Mouse (Mus musculus) left cerebral cortex, postnatal 36 days (tissue): ENCODE measurements at regions not wholly inside any gene's neighbourhood (a gene's known extent, or its start where the extent isn't known, plus 50 kb on each side); places are given as distances from the start of the nearest gene placed in this dataset.
"Not testable (repeated sequence)": the region's sequence is repeated elsewhere in the genome, so short reads cannot be mapped to it uniquely, and the experiment has no call there.

Source experiments
- DNase-seq, 2 experiments: peaks; one replicate each; pipeline ENCODE4 v3.0.0; 2021 to 2022; ENCODE audit warnings: low spot score in 2 of 2, mixed read lengths in 1 of 2
- intact Hi-C: fragments of 180-260 bp; cut with DNase I; formaldehyde crosslinking; loops from one replicate; pipeline ENCODE4 v1.15.1; 2025

GRCm38 (mm10) chr9:11256848-11257247 lies 352.3 kb upstream of the Cntn5 start:
- DNase-seq: no peak
- intact Hi-C loops: no loop called here

DNA sequence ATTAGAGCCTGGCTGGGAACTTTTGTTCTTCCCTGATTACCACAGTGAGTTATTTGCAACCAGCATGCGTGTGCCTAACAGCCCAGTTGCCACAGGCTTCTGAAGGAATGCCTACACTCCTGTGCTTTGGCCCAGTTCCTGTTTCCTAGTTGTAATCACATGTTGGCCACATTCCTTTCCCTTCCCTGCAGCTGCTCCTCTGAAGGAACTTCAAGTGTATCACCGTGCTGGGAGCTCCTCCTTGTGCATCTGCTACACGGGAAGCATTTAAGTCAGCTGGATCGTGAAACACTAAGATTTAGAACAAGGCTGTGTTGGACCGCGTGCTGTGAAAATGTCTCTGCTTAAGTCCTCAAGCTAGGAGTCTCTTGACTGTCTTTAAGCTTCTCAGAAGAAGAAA lies 302.3 kb upstream of the Cntn5 start:
- peak; percentile 32 to 43 for DNase-seq
- intact Hi-C loops: no loop called here

- no peak for DNase-seq
- intact Hi-C loops: no loop called here
These were observed 301.7 kb upstream of the Cntn5 start for GRCm38 (mm10) chr9:11206267-11206666.

DNA sequence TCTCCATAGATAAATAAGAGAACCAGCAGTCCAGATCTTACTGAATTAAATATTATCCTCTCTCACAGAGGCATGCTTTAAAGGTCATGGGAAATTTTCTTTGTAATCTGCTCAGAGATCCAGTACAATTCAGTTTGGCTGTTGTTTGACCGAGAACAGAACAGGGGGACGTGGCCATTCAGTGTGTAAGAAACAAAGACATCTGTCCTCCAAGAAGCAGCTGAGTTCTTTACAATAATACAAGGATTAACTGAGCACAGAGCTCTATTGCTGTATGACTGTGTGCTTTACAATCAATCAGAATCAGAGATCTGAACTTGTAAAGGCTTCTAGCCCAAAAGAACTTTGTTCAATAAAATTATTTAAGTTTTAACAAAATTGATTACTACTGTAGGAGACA lies 287.6 kb upstream of the Cntn5 start:
- intact Hi-C loops: no loop called here
- no peak for DNase-seq

- DNase-seq: no peak
- intact Hi-C loops: no loop called here
These were observed 241.2 kb upstream of the Cntn5 start for GRCm38 (mm10) chr9:11145799-11146198.

- intact Hi-C loops: no loop called here
These were observed 222.3 kb upstream of the Cntn5 start for GRCm38 (mm10) chr9:11126833-11127232.

GRCm38 (mm10) chr9:11119153-11119552 lies 214.6 kb upstream of the Cntn5 start:
- no peak for DNase-seq
- intact Hi-C loops: no loop called here

More at GRCm38 (mm10) chr9:11126833-11127232, 222.3 kb upstream of the Cntn5 start:
- DNase-seq: no peak

- DNase-seq, intact Hi-C loops: not testable (repeated sequence)
These were observed 203.3 kb upstream of the Cntn5 start for GRCm38 (mm10) chr9:11107828-11108227.

DNA sequence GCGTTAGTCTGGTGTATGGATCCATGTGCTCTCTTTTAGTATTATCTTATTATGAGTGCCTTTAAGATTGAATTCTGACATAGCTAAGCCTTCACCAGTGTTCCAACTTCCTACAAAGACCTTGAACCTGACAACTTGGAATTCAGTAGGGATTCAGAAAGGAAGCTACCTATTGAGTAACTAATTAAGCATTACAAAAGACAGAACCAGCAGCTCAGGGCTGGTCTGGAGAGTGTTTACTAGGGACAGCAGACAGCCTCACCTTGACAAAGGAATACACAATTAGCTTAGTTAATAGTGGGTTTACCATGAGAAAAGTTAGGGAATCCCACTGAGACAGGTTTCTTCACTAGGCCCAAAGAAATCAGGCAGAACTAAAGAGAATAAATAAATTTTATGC lies 202.6 kb upstream of the Cntn5 start:
- intact Hi-C loops, DNase-seq: not testable (repeated sequence)

- DNase-seq: no peak
- intact Hi-C loops: no loop called here
These were observed 201.7 kb upstream of the Cntn5 start for GRCm38 (mm10) chr9:11106268-11106667.

DNA sequence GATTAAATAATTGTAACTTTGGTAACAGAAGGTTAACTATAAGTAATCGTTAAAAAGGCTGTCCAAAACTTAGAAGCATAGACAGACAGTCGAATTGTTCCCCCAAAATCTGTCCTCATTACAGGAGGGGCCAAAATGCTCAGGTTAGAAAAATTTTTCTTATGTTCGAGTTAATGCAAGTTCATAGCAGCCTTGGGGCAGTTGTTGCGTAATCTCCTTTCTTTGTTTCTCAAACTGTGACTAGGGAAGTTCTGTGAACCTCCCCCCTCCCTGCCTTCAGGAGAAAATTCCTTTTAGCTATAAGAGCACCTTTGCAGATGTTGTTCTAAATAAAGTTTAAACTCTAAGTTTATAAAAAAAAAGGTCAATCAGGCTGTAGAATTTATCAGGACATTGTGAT lies 198.9 kb upstream of the Cntn5 start:
- DNase-seq: no peak
- intact Hi-C loops: no loop called here

DNA sequence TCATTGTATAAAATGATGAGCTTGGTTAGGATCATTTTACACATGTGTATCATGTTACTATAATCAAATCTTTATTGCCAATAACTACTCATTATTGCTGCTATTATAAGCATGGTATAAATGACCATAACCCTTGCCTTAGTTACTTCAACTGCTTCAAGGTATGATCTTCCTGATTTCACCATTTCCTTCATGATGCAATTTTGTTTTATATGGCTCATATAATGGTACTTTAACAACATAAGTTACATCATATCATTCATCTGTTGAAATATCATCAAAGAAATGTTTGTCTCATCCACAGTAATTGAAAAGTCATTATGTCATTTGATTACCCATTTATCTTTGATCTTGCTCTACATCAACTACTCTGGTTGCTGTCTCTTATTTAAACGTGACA lies 188.3 kb upstream of the Cntn5 start:
- intact Hi-C loops: no loop called here
- no peak for DNase-seq

GRCm38 (mm10) chr9:11067125-11067524 lies 162.6 kb upstream of the Cntn5 start:
- DNase-seq, intact Hi-C loops: not testable (repeated sequence)

- no peak for DNase-seq
- intact Hi-C loops: no loop called here
These were observed 158.3 kb upstream of the Cntn5 start for GRCm38 (mm10) chr9:11062856-11063255.
